Mouse (Mus musculus): ENCODE measurements around the gene Olfr483.

DNA sequence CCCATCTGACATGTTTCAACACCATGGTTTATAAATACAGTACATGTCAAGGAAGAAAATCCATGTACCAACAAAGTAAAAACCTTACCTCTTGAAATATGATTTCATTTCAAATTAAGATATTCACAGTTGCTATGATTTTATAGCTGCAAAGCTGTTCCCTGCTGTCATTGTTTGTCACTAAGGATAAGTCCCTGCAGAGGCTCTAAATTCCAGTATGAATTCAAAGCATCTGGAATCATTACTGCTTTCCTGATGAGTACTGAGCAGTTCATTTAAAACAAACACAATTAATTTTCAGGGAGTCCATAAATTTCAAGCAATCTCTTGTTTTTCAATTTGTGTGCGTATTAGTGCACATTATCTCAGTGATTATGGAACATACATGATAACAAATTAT, 3.2 kb upstream of the Olfr483 start, which contains the start of gene Olfr482:
- TF ChIP-seq CTCF (IDR thresholded peaks at IDR 0.05; ENCODE audit: insufficient read depth, low read length) (no peak), POLR2A (IDR thresholded peaks at IDR 0.05; ENCODE audit: borderline replicate concordance, extremely low read depth, low read depth, low read length) (no peak)

All from lung, adult 2 months (tissue).